Mouse (Mus musculus) small intestine, adult 2 months (tissue): Measurements from ENCODE around the gene Dgkg. TPM values are rescaled to one million over a fixed set of nuclear protein-coding genes. Genes with fewer than 3 reads are reported as not detected.

Source experiments
- H3K27ac ChIP-seq: fragments of 200-500 bp; 2 replicates; pipeline ENCODE4 v1.5.1; 2012; ENCODE audit warnings: low read depth, low read length, control low read depth, inconsistent platforms; ENCODE audit not compliant: insufficient read depth
- H3K27me3 ChIP-seq: fragments of 200-500 bp; 2 replicates; pipeline ENCODE4 v1.6.1; 2012; ENCODE audit warnings: mild to moderate bottlenecking, moderate library complexity, low read length, inconsistent platforms; ENCODE audit not compliant: control insufficient read depth, insufficient read depth
- H3K36me3 ChIP-seq: fragments of 200-500 bp; 2 replicates; pipeline ENCODE4 v1.6.1; 2012; ENCODE audit warnings: mild to moderate bottlenecking, low read length, control low read depth, inconsistent platforms; ENCODE audit not compliant: control insufficient read depth, insufficient read depth
- H3K4me1 ChIP-seq: fragments of 200-500 bp; 2 replicates; pipeline ENCODE4 v1.6.1; 2012; ENCODE audit warnings: low read length, inconsistent platforms, mixed read lengths; ENCODE audit not compliant: control insufficient read depth, insufficient read depth, insufficient read length
- H3K4me3 ChIP-seq: fragments of 200-500 bp; 2 replicates; pipeline ENCODE4 v1.5.1; 2012; ENCODE audit warnings: low read depth, mild to moderate bottlenecking, control low read depth, inconsistent platforms, low read length, moderate library complexity
- CTCF ChIP-seq: fragments of 200-500 bp; IDR thresholded peaks from 2 replicates; pipeline ENCODE4 v1.5.1; 2012; ENCODE audit warnings: low read depth, mild to moderate bottlenecking, control low read depth, inconsistent platforms, low read length, moderate library complexity, mixed read lengths; ENCODE audit not compliant: insufficient replicate concordance, insufficient read length; ENCODE audit errors: extremely low read depth
- POLR2A ChIP-seq: fragments of 200-500 bp; IDR thresholded peaks from 2 replicates; pipeline ENCODE4 v1.6.1; 2012; ENCODE audit warnings: low read depth, mild to moderate bottlenecking, control low read depth, inconsistent platforms, low read length, moderate library complexity
- WGBS: fragments of 180-500 bp; shearing (Covaris S2); methylation state at CpG from one replicate; pipeline ENCODE4 v1.1.7; 2018; 5-methylcytosine and 5-hydroxymethylcytosine counted together
- polyA plus RNA-seq: library from polyadenylated mRNA; depleted of rRNA; stranded (reverse); fragments of >200 nt; gene quantifications from 2 replicates; pipeline ENCODE4 v1.2.3, GENCODE M21; 2012

Dgkg gene
- polyA plus RNA-seq, 1 experiment = 0.51 TPM

GRCm38 (mm10) chr16:22564259-22564906, 92.6 kb downstream of the Dgkg start:
- H3K36me3 ChIP-seq = no peaks in the 10 kb centered on the region
- TF ChIP-seq CTCF = peak; percentile 86; the same call in 1 of the 2 replicates
- no peak for TF ChIP-seq POLR2A
- 62% methylated on average over 14 of the region's 14 CpGs for WGBS
- no peaks in the 10 kb centered on the region for H3K27me3 ChIP-seq
- H3K4me1 ChIP-seq = no peaks in the 10 kb centered on the region
- no peak overlapping the region for H3K4me3 ChIP-seq
- no peak overlapping the region for H3K27ac ChIP-seq

DNA sequence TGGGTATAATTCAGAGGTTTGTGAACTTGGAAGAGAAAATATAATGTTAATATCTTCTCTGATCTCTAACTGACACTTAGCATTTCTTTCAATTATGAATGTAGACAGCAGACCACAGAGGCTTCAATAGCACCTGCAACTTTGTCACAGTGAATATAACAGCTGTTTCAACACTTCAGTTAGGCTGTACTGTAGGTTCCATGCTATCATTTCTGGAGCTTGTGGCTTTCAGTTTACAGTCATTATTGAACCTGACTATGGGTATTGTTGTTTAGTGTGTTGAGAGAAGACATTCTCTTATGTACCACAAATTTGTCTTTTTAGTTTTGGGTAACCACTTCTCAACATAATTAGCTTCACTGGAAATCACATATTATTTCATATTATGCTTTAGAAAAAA, 93.4 kb downstream of the Dgkg start:
- H3K4me3 ChIP-seq = no peak overlapping the region
- H3K36me3 ChIP-seq = no peaks in the 10 kb centered on the region
- H3K27ac ChIP-seq = no peak overlapping the region
- no peaks in the 10 kb centered on the region for H3K27me3 ChIP-seq
- no peaks in the 10 kb centered on the region for H3K4me1 ChIP-seq
- TF ChIP-seq POLR2A (no peak), CTCF (no peak)

DNA sequence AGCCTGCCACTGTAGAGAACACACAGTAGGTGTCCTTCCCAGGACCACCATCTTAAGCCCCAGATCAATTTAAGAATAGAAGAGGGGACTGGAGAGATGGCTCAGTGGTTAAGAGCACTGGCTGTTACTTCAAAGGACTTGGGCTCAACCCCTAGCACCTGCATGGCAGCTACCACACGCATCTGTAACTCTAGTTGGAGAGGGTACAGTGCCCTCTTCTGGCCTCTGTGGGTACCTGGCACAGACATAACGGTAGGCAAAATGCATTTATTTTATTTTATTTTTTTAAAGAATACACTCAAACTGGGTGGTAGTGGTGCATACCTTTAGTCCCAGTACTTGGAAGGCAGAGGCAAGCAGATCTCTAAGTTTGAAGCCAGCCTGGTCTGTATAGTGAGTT, 102.0 kb downstream of the Dgkg start:
- TF ChIP-seq POLR2A = no peak
- TF ChIP-seq CTCF = peak; percentile 36; the same call in 1 of the 2 replicates
- 76% methylated on average over 2 of the region's 2 CpGs for WGBS
- H3K4me3 ChIP-seq = no peak overlapping the region

DNA sequence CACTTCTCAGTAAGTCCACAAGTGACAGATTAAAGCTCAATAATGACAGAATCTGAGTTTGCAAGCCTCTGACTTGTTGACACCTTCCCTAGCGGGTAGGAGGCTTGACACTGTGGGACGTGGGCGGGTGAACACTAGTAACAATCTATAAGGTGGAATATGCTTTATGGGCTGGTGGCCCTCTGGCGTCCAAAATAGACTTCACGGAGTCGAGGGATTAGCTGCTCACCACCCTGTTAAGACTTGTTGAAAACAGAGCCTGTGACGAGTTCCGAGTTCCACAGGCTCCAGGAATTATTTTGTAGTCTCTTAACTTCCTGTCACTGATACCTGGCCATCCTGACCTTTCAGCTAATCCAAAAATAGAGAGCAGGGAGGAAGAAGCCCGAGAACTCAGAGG, 104.7 kb downstream of the Dgkg start:
- Histone ChIP-seq H3K27me3 (no peaks in the 10 kb centered on the region), H3K4me1 (peaks cover 12% of the 10 kb centered on the region; the same call in 1 of the 2 replicates), H3K36me3 (no peaks in the 10 kb centered on the region), H3K27ac (no peak overlapping the region), H3K4me3 (no peak overlapping the region)
- WGBS = 82% methylated on average over 9 of the region's 9 CpGs
- no peak for TF ChIP-seq POLR2A
- no peak for TF ChIP-seq CTCF

More for the DNA sequence above, 102.0 kb downstream of the Dgkg start:
- Histone ChIP-seq H3K36me3 (no peaks in the 10 kb centered on the region), H3K4me1 (no peaks in the 10 kb centered on the region), H3K27me3 (no peaks in the 10 kb centered on the region), H3K27ac (no peak overlapping the region)

GRCm38 (mm10) chr16:22551231-22552000, 105.6 kb downstream of the Dgkg start:
- no peaks in the 10 kb centered on the region for H3K36me3 ChIP-seq
- 52% methylated on average over 11 of the region's 11 CpGs for WGBS
- H3K27me3 ChIP-seq = no peaks in the 10 kb centered on the region
- no peak overlapping the region for H3K27ac ChIP-seq
- peaks cover 12% of the 10 kb centered on the region; the same call in 1 of the 2 replicates for H3K4me1 ChIP-seq
- H3K4me3 ChIP-seq = no peak overlapping the region
- no peak for TF ChIP-seq POLR2A
- no peak for TF ChIP-seq CTCF

DNA sequence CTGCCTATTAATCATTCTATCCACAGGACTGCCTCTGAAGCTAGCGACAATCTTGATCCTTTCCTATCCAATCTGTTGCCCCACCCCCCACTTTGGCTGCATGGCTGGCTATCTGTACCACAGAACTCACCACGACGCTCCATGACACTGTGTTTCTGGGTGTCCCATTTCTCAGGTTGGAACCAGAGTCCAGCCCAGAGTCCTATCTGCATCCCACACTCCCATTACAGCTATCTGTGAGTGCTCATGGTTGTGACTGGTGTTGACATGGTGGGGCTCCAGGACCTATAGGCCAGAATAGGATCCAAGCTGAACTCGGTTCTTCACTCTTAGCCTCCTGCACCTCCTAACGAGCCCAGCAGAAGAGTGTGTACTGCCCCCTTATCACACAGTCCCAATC, 107.7 kb downstream of the Dgkg start:
- WGBS = 84% methylated on average over 5 of the region's 5 CpGs
- Histone ChIP-seq H3K27ac (no peak overlapping the region), H3K4me1 (peaks cover 18% of the 10 kb centered on the region)

More for the DNA sequence above, 107.7 kb downstream of the Dgkg start:
- no peaks in the 10 kb centered on the region for H3K36me3 ChIP-seq
- H3K4me3 ChIP-seq = no peak overlapping the region
- no peaks in the 10 kb centered on the region for H3K27me3 ChIP-seq
- TF ChIP-seq CTCF (no peak), POLR2A (no peak)
